Mouse (Mus musculus): Measurements from ENCODE around the gene Olfr150.

DNA sequence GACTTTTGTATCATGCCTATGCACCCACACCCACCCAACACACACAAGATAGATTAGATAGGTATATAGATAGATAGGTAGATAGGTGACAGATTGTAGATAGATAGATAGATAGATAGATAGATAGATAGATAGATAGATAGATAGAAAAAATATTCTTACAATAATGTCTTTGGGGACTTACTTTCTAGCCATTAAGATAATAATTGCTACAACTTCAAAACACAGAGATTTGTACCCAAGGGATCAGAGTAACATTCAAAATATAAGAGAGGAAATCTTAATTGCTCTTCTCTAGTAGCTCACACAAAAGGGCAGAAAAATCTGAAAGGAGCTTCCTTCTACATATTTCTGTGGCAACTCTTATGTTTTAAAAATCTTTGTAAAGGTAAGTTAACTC, 15.2 kb downstream of the Olfr150 start, which contains the start of gene Olfr967:
- TF ChIP-seq POLR2A (IDR thresholded peaks at IDR 0.05; ENCODE audit: borderline replicate concordance, insufficient read depth, low read length) (no peak), CTCF (IDR thresholded peaks at IDR 0.05; ENCODE audit: borderline replicate concordance, insufficient read depth, low read depth, low read length) (no peak)

Measured in cerebellum, adult 2 months (tissue).